Mouse (Mus musculus) myocyte (in vitro differentiated cells): ENCODE data around the gene Ncbp2.

Source experiments
- E2F4 ChIP-seq: IDR thresholded peaks from one replicate; pipeline ENCODE4 v1.6.1; 2011; ENCODE audit warnings: mild to moderate bottlenecking, control low read depth, moderate library complexity; ENCODE audit not compliant: insufficient read depth
- POLR2A ChIP-seq: IDR thresholded peaks from one replicate; pipeline ENCODE4 v1.6.1; 2011; ENCODE audit warnings: low read depth, mild to moderate bottlenecking, control low read depth, moderate library complexity; ENCODE audit not compliant: insufficient read length

GRCm38 (mm10) chr16:31918248-31918724, 30.0 kb upstream of the Ncbp2 start:
- TF ChIP-seq POLR2A (no peak), E2F4 (no peak)
